Mouse (Mus musculus): ENCODE data around the gene Mcoln3.

DNA sequence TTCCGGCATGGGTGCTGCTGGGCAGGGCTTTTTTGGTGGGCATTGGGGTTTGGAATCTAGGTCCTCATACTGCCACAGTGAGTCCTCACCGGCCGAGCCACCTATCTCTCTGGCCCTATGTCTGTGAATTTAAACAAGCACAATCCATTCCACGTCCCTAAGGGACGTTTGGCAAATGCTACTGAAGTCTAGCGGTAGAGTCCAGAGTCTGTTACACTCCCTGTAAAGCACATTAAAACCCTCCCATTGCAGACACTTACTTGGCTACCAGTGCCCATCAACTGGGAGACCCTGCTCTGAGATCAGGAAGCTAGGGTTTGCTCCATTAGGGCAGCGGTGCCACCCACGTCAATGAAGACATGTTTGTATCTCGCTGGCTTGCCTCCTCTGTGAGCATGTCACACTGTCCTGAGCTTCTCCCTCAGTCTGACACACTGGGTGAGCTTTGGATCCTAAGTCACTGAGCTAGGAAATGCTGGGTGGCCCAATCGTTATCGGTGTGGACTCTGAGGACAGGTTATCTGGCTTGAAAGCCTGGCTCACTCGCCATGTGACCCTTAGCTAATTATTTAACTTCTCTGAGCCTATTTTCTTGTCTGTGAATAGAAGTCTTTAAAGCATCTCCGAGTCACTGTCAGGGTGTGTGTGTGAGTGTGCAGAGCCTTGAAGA, 26.1 kb upstream of the Mcoln3 start:
- no peak for TF ChIP-seq FLI1 (IDR thresholded peaks at IDR 0.05; ENCODE audit: low read length)
- no peak for TF ChIP-seq GATA1 (IDR thresholded peaks at IDR 0.05; ENCODE audit: borderline replicate concordance, low read length)

All from megakaryocyte, embryonic 14.5 days (primary cell).